Mouse (Mus musculus) lung, postnatal 36 days (tissue): ENCODE data around the gene Nid1.
A peak's percentile ranks its signal among the peaks of the same experiment; 100 is the strongest.
"Not testable (repeated sequence)": the region's sequence is repeated elsewhere in the genome, so short reads cannot be mapped to it uniquely, and the experiment has no call there.

Source experiments
- DNase-seq: peaks from one replicate; pipeline ENCODE4 v3.0.0; 2022; ENCODE audit warnings: mixed read lengths

Gene Nid1

DNA sequence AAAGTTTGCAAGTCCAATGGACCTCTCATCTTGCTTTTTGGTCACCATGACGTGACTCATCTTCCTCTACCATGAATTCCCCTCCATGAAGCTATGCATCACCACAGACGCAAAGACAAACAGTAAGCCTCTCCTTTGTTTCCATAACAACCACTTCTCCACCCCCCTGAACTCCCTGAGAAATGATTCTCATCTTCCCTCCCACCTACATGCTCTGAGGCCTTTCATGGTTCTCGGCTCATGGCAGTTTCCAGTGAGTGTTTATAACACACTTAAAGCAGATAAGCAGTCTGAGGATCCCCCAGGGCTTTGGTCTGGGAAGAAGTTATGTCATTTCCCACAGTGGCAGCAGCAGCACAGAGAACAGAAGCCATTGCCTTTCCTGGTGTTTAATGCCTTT, 56.2 kb downstream of the Nid1 start:
- DNase-seq: no peak

DNA sequence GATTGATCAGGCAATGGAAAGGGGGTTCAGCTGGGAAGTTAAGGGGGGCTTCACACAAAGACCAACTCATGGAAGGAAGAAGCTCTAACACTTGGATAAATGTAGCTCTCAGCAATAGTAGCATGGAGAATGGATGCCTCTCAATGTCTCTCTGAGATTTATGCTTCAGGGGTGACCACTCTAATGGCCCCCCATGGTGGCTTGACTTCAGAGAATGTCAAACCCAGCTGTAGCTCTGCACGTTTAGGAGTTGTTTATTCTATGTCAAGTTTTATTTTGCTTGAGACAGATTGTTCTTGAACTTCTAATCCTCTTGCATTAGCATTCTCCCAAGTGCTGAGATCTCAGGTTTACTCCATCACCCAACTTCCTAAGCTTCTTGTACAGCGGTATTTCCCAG, 60.7 kb downstream of the Nid1 start:
- no peak for DNase-seq

DNA sequence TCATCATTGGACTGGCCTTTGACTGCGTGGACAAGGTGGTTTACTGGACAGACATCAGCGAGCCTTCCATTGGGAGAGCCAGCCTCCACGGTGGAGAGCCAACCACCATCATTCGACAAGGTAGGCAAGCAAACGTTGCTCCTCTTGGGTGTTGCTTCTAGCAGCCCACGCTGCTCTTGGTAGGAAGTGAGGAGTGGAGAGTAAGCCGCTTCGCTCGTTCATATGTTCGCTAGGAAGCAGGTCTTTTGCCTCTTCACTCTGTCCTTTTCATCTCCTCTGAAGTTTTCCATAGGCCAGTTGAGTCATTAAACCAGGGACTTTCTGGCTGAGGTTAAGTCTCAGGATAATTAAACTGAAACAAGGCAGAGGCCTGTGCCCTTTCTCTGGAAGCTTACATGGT, 65.1 kb downstream of the Nid1 start:
- DNase-seq: no peak

DNA sequence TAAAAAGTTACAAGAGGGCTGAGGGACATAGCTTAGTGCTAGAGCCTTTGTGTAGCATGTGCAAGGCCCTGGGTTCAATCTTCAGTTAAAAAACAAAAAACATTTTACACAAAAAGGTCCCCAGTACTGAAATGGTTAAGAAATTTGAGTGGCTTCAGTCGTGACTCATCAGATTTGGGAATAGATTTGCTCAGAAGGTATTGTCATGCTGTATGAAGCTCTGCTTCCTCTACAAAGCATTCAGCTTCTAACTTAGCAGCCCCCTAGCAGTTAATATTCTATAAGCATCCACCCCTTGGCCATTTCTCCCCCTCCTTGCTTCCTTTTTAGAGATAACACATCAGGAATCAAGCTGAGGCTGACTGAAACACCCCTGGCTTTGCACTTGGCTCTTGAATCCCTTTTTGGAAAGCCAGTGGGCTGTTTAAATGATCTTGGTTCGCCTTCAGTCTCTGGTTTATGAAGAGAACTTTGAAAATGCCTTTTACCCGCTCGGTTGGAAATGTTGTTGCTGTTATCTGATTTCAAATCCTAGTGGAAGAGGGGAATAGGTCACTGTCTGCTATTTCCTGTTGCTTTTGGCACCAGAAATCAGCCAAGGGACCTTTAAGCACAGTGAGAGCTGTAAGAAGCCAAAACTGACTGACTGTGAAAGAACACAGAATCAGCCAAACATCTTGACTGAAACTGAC, 66.5 kb downstream of the Nid1 start:
- DNase-seq: peak; percentile 49

DNA sequence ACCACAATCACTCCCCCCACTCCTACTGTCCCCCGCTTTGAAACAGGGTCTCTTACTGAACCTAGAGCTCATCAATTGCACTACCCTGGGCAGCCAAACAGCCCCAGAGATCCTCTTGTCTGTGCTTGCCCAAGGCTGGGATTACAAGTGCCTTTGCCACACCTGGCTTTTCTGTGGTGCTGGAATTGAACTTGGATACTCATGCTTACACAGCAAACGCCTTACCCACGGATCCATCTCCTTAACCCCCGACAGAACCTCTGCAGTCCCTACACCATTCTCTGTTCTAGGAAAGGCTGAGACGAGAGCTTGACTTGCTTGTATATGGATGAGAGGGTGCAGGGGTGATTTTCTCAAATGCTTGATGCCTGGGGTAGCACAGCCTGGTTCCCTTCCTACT, 67.7 kb downstream of the Nid1 start:
- DNase-seq: no peak

DNA sequence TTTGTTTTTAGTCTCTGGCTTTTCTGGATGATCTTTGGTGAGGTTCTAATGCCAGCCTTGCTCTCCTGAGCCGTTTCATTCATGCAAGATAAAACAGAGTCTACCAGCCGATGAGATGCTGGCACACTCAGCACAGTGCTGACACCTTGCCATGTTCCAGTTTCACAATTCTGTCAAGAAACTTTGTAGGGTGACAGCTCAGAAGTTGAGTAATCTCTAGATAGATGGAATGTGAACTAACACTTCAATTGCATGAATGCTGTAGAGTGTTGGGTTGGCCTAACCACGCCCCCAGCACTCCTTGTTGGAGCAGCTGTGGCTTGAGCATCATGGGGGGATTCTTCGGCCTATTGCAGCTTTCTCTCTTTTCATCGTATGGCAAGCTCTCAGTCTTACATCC, 69.2 kb downstream of the Nid1 start:
- DNase-seq: peak; percentile 70

DNA sequence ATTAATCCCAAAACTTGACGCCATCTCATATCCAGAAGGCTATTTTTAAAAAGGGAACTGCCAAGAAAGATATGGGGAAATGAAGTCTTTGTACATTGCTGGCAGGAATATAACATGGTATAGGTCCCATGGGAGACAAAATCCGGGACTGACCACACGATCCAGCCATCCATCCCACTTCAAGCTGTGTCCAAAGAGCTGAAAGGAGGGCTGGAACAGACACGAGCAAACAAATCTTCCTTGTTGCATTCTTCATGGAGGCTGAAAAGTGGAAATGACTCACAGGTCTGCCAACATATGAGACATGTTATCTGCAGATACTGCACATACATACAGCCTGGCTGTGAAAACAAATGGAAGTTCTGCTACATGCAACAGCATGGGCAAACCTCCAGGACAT, 77.5 kb downstream of the Nid1 start:
- no peak for DNase-seq

DNA sequence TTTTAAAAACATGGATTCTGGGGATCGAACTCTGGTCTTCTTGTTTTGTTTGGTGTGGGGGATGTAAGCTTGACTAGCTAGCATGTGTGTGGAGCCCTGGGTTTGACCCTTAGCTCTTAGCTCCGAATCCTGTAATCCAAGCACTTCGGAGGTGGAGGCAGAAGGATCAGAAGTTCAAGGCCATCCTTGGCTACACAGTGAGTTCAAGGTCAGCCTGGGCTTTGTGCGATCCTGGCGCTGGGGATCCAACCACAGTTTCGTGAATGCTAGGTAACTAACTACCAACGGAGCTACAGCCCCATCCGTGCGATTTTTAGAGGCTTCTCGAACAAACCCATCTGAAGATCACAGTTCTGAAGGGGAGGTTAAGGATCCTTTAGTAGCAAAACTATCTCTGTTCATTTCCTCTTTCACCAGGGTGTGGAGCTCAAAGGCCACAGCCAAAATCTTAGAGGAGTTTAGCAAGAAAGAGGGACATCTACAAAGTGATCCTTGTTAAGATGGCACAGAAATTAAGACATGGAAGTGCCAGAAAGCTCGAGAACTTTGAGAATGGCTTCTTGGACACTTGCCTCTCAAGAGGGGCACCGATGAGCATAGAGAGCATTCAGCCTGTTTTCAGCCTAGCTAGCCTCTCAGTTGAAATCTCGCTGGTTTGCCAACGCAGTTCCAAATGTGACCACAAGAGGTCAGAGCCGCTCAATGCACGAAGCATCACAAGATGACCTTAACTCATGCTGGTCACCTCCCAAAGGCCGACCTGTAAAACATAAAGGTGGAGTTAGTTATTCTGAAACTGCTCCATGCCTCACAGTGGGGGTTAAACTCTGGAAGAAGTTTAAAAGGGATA, 79.2 kb downstream of the Nid1 start:
- DNase-seq: peak; percentile 95

DNA sequence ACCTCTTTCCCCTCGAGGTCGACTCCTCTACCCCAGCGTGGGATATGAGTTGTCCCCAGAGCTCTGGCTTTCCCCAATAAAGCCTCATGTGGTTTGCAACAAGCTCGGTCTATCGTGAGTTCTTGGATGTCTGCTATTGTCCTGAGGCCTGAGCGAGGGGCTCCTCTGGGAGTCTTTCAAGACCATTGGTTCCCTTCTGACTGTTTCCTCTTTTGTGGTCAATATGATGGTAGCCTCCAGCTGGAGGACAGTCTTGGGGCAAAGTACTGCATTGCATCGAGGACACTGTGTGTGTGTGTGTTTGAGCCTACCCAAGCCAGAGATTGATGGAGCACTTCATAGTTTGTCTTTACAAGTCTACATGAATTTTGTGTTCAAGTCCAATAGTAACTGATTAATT, 80.8 kb downstream of the Nid1 start:
- DNase-seq: no peak

DNA sequence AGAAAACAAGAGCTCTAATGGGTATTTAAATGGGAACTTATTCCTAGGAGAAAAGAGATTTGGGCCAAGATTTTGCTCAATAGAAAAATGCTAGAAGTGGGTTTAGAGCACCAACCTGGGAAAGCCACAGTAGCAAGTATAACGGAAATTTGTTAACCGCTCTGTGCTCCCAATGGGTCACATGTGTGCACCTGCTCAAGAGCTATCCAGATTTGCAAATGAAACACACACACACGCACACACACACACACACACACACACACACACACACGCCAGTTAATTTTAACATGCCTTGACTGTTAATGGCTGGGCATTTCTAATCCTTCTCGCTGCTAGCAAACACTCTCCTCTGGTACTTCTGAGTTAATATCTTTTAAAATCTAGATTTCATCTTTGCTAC, 83.1 kb downstream of the Nid1 start:
- no peak for DNase-seq

DNA sequence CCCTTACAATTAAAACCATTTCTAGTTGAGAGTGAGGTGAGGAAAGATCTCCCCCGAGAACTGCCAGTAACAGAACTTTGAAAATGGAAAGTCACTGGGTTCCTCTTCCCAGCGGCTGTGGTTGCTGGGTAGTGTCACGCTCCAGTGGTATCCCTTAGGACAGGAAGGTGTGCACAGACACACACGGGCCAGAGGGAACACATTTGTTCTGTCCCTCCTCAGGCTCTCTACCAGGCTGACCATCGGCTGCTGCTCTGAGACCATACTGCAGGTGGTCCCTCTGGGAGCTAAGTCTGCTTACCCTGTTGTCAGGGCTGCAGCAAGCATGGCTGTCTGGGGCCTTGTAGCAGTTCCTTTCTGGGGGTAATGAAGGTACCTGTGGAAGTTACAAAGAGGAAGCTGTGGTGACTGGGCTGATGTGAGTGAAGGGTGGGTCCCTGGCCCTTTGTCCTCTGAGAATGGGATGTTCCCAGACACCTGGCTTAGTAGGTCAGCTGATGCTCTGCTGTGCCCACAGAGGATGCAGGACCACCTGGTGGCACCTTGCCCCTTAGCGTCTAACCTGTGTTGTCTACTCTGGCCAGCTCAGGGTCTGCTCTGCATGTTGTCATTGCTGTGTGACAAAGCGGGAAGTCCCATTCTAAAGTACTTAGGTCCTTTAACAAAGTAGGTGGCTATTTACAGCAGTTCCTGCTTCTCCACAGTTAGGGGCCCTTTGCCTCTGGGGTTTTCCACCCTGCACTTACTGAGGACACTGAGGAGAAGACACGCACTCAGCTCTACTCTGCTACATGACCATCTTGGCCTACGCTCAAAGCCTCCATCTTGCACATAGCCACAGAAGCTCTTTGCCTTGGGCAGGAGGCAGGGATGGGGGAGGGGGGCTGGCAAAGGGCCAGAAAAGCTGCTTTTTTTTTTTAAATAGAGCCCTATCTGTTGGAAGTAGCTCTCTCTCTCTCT, 86.6 kb downstream of the Nid1 start:
- no peak for DNase-seq

DNA sequence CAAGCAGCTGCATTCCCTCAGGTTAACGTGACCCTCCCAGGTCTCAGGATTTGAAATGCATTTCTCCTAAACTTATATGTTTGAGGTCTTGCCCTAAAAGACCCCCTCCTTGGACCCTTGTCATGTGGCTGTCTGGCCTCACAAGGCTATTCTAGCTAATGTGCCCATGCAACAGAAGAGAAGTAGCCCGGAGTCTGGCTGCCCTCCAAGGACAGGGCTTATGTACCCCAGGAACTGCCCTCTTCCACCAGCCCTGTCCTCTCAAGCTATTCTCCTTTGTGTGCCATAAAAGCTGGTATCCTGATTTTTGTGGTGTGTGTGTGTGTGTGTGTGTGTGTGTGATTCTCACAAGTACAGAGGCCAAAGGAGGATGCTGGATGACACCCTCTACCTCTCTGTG, 87.9 kb downstream of the Nid1 start:
- DNase-seq: no peak

DNA sequence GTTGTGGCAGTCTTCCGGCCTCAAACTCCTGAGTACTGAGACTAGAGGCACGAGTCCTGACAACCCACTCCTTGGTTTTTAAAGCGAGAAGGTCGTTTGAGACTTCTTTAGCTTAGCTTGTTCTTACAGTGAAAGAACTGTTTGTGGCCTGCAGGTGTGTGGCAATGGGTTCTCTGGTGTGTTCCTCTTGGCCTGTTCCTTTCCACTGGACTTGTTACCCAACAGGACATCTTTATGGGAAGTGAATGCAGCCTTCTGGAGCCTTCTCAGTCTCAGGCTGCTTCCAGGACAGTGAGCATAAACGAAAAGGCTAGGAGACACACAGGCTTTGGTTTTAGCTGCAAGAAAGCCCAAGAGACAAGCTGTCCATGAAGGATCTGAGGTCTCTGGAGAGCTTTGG, 88.5 kb downstream of the Nid1 start:
- DNase-seq: peak; percentile 58

DNA sequence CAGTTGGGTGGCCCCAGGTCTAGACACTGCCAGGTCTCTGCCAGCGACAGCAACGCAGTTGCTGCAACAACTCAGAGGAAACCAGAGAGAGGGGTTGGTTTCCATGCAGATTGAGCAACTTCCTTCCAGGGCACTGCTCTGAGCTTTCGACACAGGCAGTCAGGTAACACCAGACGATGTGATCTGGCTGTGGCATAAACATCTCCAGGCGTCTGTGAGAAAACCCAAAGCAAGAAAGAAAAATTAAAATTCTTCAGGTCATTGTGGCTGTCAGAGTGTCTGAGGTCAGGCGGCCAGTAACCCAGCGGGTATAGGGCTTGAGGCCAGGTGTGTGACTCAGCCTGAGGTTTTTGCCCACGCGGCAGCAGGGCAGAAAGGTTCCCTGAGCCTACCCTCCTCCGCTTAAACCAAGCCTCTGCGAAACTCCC, 91.8 kb downstream of the Nid1 start:
- peak; percentile 75 for DNase-seq

DNA sequence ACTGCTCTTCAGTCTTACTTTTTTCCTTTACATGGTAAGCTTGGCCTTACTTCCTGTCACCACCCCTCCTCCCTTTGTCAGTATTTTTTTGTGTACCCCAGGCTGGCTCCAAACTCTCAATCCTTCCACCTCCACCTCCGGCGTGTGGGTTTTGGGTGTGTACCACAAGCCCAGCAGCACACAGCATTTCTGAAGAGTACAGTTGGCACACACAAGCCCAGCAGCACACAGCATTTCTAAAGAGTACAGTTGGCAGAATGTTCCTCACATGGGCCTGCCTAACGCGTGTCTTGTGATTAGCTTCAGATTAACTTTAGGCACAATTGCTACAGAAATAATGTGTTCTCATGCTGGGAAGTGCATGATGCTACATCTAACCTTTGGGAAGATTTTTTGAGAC, 93.6 kb downstream of the Nid1 start:
- DNase-seq: peak; percentile 13

DNA sequence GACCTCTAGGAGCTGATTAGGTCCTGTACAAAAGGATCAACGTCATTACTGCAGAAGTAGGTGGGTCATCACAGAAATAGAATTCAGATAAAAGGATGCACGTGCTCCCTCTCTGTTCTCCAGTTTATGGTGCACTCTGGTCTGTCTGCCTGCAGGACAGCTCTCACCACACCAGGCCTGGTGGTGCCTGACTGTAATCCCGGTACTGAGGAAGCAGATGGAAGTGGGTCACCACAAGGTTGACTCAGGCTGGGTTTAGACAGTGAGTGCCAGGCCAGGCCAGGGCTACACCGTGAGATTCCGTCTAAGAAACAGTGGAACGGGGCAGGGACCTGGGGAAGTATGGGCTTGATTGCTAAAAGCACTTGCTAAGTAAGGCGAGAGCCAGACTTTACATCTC, 94.6 kb downstream of the Nid1 start:
- no peak for DNase-seq

DNA sequence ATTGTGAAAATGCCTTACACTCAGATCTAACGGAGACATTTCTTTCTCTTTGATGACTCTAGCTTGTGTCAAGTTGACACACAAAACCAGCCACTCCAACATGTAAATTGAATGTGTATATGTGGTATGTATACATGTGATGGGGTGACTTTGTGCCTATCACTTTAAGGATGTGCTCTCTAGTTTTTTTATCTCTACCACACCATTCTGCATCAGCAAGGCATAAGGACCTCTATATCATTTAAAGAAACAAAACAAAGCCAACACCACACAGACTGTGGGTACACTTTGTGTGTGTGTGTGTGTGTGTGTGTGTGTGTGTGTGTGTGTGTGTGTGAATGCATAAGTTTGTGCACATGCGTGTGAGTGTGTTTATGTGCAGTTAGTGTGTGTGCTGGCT, 99.2 kb downstream of the Nid1 start:
- DNase-seq: no peak

DNA sequence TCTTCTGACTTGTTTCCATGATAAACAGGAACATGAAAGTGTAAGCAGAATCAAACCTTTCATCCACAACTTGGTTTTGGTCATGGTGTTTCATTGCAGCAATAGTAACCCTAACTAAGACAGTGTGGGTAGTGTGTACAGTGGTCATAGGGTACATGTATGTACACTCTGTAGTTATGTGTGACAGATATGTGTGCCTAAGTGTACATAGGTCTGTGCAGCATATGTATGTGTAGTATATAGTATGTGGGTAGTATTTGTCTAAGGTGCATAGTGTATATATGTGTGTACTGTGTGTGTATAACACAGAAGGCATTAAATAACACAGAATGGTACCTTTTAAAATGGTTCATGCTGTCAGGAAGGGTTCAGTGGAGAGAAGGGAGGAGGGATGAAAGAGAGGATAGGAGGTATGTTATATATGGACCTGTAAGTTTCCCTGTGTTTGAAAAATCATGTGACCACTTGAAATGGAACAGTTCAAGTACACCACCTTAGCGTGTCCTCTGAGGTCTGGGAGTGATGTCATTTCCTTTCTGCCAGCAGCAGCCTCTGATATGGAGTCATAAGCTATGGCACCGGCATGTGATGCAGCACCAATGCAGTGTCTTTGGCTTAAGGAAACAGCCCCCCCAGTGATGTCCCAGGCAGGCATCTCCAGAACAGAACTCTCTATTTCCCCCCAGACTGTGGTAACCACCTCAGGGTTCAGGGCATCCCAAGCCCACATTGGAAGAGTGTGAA, 100.1 kb downstream of the Nid1 start:
- no peak for DNase-seq

DNA sequence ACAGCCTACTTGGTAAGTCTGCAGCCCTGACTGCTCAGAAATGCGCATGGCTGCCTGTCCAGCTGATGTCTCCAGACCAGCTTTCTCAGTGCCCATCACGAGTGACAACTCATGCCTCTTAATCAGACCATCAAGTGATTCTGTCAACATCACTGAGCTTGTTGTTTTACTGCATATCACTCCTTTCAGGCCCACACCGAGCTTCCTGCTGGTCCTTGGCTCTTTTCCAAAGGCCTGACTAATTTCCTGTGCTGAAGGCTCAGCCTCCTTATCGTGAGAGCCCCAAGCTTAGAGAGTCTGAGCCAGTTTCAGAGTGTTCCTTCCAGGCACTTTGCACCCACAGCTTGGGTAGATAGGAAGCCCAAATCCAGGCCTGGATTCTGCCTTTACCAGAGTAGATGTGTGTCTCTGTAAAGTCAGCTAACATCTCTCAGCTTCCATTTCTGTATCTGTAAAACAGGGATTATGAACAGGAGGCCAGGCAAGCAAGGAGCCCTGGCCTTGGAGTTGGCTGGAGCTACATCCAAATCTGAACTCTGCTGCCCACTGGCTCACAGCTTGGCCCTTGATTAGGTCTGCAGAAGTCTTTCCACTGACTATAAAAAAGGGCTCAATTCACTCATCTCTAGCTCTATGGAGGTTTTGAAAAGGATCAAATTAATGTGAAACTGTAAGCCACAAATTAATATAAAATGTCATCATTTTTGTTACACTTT, 101.4 kb downstream of the Nid1 start:
- peak; percentile 83 for DNase-seq

DNA sequence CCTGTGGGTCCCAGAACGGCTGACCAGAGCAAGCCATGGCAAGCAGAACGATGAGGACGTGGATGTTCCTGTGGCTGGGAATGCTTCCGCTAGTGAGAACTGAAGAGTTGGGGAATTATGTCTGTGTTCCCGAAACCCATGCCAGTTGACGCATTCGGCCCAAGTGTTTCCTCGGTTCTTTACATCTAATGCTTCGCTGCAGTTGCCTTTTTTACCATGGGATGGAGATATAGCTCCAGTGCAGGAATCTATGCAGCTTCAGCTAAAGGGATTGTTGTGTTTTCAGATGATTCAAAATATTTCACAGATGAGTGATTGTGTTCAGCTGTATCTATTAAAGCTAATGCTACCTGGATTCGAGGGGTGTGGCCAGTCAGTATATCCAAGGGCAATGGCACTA, 105.7 kb downstream of the Nid1 start:
- not testable (repeated sequence) for DNase-seq

DNA sequence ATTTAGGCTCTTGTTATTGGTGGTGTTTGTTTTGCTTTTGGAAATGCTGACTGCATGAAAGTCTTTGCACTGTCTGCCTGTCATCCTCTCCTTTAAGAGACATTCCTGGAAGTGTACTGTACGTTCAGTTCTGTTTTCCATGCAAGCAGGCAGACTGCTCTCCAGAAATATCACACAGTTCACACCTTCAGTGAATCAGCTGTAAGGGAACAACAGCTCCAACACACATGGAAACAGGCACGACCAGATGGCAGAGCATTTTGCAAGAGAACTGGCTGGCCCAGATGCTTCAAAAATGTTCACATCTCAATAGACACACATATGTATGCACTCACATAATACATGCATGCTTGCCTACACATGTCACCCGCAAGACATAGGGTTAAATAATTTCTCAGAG, 109.4 kb downstream of the Nid1 start:
- no peak for DNase-seq

DNA sequence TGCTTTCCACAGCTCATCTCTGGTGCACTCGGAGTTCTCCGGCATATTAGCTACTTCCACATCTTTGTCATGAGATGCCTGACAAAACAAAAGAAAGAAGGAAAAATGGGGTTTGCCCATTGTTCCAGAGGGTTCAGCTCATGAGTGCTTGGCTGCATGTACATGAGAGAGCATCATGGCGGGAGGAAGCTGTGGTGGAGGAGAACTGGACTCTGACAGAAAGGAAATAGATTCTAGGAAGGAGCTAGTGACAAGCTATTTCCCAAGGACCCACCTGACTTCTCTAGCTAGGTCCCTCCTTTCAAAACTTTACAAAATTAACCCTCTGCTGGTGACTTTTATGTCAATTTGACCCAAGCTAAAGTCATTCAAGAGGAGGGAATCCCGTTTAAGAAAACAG, 110.5 kb downstream of the Nid1 start:
- no peak for DNase-seq
